Mouse (Mus musculus) midbrain, embryonic 12.5 days (tissue): ENCODE data around the gene Ccl28. TPM values are rescaled to one million over a fixed set of nuclear protein-coding genes. Genes with fewer than 3 reads are reported as not detected.
"Not testable (repeated sequence)": the region's sequence is repeated elsewhere in the genome, so short reads cannot be mapped to it uniquely, and the experiment has no call there.

ENCODE experiments used
- ATAC-seq: fragments of 200-750 bp; cut with Nextera tagmentation; 2 replicates; pipeline ENCODE4 v1.8.0; 2017; ENCODE audit warnings: low read depth, moderate TSS enrichment, moderate library complexity; ENCODE audit not compliant: low FRiP score
- H3K27ac ChIP-seq: fragments of 300-500 bp; sonication (generic); replicated peaks from 2 replicates; pipeline ENCODE4 v1.5.1; 2016; ENCODE audit warnings: mild to moderate bottlenecking
- H3K27me3 ChIP-seq: fragments of 300-500 bp; sonication (generic); 2 replicates; pipeline ENCODE4 v1.6.1; 2016; ENCODE audit warnings: mild to moderate bottlenecking
- H3K36me3 ChIP-seq: fragments of 300-500 bp; sonication (generic); 2 replicates; pipeline ENCODE4 v1.6.1; 2016
- H3K4me1 ChIP-seq: fragments of 300-500 bp; sonication (generic); 2 replicates; pipeline ENCODE4 v1.6.1; 2016
- H3K4me2 ChIP-seq: fragments of 300-500 bp; sonication (generic); replicated peaks from 2 replicates; pipeline ENCODE4 v1.6.1; 2016; ENCODE audit warnings: mild to moderate bottlenecking, moderate library complexity
- H3K4me3 ChIP-seq: fragments of 300-500 bp; sonication (generic); 2 replicates; pipeline ENCODE4 v1.5.1; 2016; ENCODE audit warnings: mild to moderate bottlenecking
- H3K9ac ChIP-seq: fragments of 300-500 bp; sonication (generic); replicated peaks from 2 replicates; pipeline ENCODE4 v1.6.1; 2016; ENCODE audit warnings: mild to moderate bottlenecking, moderate library complexity
- H3K9me3 ChIP-seq: fragments of 300-500 bp; sonication (generic); 2 replicates; pipeline ENCODE4 v1.6.1; 2016; ENCODE audit warnings: mild to moderate bottlenecking
- WGBS: fragments of 180-500 bp; shearing (Covaris S2); methylation state at CpG from one replicate; pipeline ENCODE4 v1.1.7; 2016; 5-methylcytosine and 5-hydroxymethylcytosine counted together
- polyA plus RNA-seq: library from polyadenylated mRNA; unstranded; fragments of >200 nt; fragmentation: Nextera tagmentation; extraction: Ambion mirVana; gene quantifications from 2 replicates; pipeline ENCODE4 v1.2.1, GENCODE M21; 2016

Gene Ccl28
- polyA plus RNA-seq, 1 experiment from 2014 or later: 0.04 TPM

GRCm38 (mm10) chr13:119654734-119655133, 31.1 kb downstream of the Ccl28 start:
- no peaks in the 10 kb centered on the region for H3K4me1 ChIP-seq
- WGBS: 93% methylated on average over 2 of the region's 2 CpGs
- no peak overlapping the region for H3K4me2 ChIP-seq
- no peaks in the 10 kb centered on the region for H3K36me3 ChIP-seq
- no peak overlapping the region for H3K27ac ChIP-seq
- no peak for ATAC-seq
- H3K27me3 ChIP-seq: no peaks in the 10 kb centered on the region
- no peak overlapping the region for H3K9ac ChIP-seq
- H3K9me3 ChIP-seq: no peaks in the 10 kb centered on the region; the same call in 1 of the 2 replicates
- no peak overlapping the region for H3K4me3 ChIP-seq

- ATAC-seq: no peak
- whole genome bisulfite sequencing: 84% methylated on average over 2 of the region's 2 CpGs
Observed at GRCm38 (mm10) chr13:119656246-119656645, 32.6 kb downstream of the Ccl28 start.

GRCm38 (mm10) chr13:119656846-119657416, 33.3 kb downstream of the Ccl28 start:
- Histone ChIP-seq H3K27ac (no peak overlapping the region), H3K4me2 (no peak overlapping the region), H3K36me3 (no peaks in the 10 kb centered on the region), H3K4me3 (no peak overlapping the region), H3K27me3 (no peaks in the 10 kb centered on the region), H3K9ac (no peak overlapping the region), H3K4me1 (no peaks in the 10 kb centered on the region), H3K9me3 (no peaks in the 10 kb centered on the region; the same call in 1 of the 2 replicates)
- 87% methylated on average over 6 of the region's 6 CpGs for WGBS
- ATAC-seq: no peak

More at GRCm38 (mm10) chr13:119656246-119656645, 32.6 kb downstream of the Ccl28 start:
- no peaks in the 10 kb centered on the region; the same call in 1 of the 2 replicates for H3K9me3 ChIP-seq
- no peak overlapping the region for H3K27ac ChIP-seq
- no peaks in the 10 kb centered on the region for H3K4me1 ChIP-seq
- H3K4me2 ChIP-seq: no peak overlapping the region
- H3K27me3 ChIP-seq: no peaks in the 10 kb centered on the region
- H3K9ac ChIP-seq: no peak overlapping the region
- H3K4me3 ChIP-seq: no peak overlapping the region
- no peaks in the 10 kb centered on the region for H3K36me3 ChIP-seq

GRCm38 (mm10) chr13:119661420-119661819, 37.8 kb downstream of the Ccl28 start:
- H3K27me3 ChIP-seq, H3K27ac ChIP-seq, H3K9me3 ChIP-seq, H3K4me2 ChIP-seq, ATAC-seq, H3K9ac ChIP-seq, H3K36me3 ChIP-seq, H3K4me1 ChIP-seq, H3K4me3 ChIP-seq: not testable (repeated sequence)
- WGBS: 57% methylated on average over 4 of the region's 9 CpGs

- H3K9ac ChIP-seq: no peak overlapping the region
- ATAC-seq: no peak
- H3K4me1 ChIP-seq: no peaks in the 10 kb centered on the region
- no peaks in the 10 kb centered on the region for H3K9me3 ChIP-seq
- no peak overlapping the region for H3K4me3 ChIP-seq
- 86% methylated on average over 8 of the region's 8 CpGs for WGBS
- H3K36me3 ChIP-seq: no peaks in the 10 kb centered on the region
- no peak overlapping the region for H3K27ac ChIP-seq
- no peak overlapping the region for H3K4me2 ChIP-seq
- no peaks in the 10 kb centered on the region for H3K27me3 ChIP-seq
Observed at GRCm38 (mm10) chr13:119678794-119679193, 55.2 kb downstream of the Ccl28 start.

GRCm38 (mm10) chr13:119679721-119680120, 56.1 kb downstream of the Ccl28 start:
- Histone ChIP-seq H3K36me3 (no peaks in the 10 kb centered on the region), H3K4me1 (0 out of 2 replicates have a peak, but pooled peaks cover 2% of the 10 kb centered on the region), H3K4me3 (no peak overlapping the region), H3K9me3 (no peaks in the 10 kb centered on the region), H3K27me3 (no peaks in the 10 kb centered on the region), H3K27ac (no peak overlapping the region), H3K9ac (no peak overlapping the region), H3K4me2 (no peak overlapping the region)
- ATAC-seq: no peak
- 75% methylated on average over 2 of the region's 2 CpGs for WGBS

GRCm38 (mm10) chr13:119681161-119681560, 57.5 kb downstream of the Ccl28 start:
- Histone ChIP-seq H3K9ac (no peak overlapping the region), H3K4me2 (no peak overlapping the region), H3K27ac (no peak overlapping the region), H3K36me3 (no peaks in the 10 kb centered on the region), H3K9me3 (no peaks in the 10 kb centered on the region), H3K4me1 (0 out of 2 replicates have a peak, but pooled peaks cover 2% of the 10 kb centered on the region), H3K4me3 (no peak overlapping the region), H3K27me3 (no peaks in the 10 kb centered on the region)
- WGBS: 78% methylated on average over 3 of the region's 3 CpGs
- no peak for ATAC-seq

GRCm38 (mm10) chr13:119684416-119685177, 61.0 kb downstream of the Ccl28 start:
- no peaks in the 10 kb centered on the region for H3K9me3 ChIP-seq
- H3K9ac ChIP-seq: no peak overlapping the region
- no peak overlapping the region for H3K4me3 ChIP-seq
- no peak overlapping the region for H3K4me2 ChIP-seq
- peaks cover 9% of the 10 kb centered on the region; the same call in 1 of the 2 replicates for H3K4me1 ChIP-seq
- no peaks in the 10 kb centered on the region for H3K36me3 ChIP-seq
- no peak for ATAC-seq
- no peaks in the 10 kb centered on the region for H3K27me3 ChIP-seq
- 92% methylated on average over 11 of the region's 11 CpGs for WGBS
- no peak overlapping the region for H3K27ac ChIP-seq

GRCm38 (mm10) chr13:119689709-119690038, 66.1 kb downstream of the Ccl28 start:
- 0 out of 2 replicates have a peak, but pooled peaks cover 4% of the 10 kb centered on the region for H3K36me3 ChIP-seq
- no peak overlapping the region for H3K9ac ChIP-seq
- no peaks in the 10 kb centered on the region for H3K27me3 ChIP-seq
- peak overlapping the region; percentile 85; the same call in 1 of the 2 replicates for H3K27ac ChIP-seq
- ATAC-seq: no peak
- H3K4me3 ChIP-seq: peak overlapping the region; percentile 84
- peak overlapping the region; percentile 48 for H3K4me2 ChIP-seq
- no peaks in the 10 kb centered on the region for H3K9me3 ChIP-seq
- WGBS: 10% methylated on average over 5 of the region's 5 CpGs
- H3K4me1 ChIP-seq: peaks cover 36% of the 10 kb centered on the region

- Histone ChIP-seq H3K4me1 (peaks cover 40% of the 10 kb centered on the region), H3K27ac (peak within 1 kb of the TSS; percentile 99), H3K9me3 (no peaks in the 10 kb centered on the region), H3K4me3 (peak within 1 kb of the TSS; percentile 84), H3K9ac (peak within 1 kb of the TSS; percentile 98), H3K36me3 (peaks cover 8% of the 10 kb centered on the region; the same call in 1 of the 2 replicates), H3K4me2 (peak within 1 kb of the TSS; percentile 80), H3K27me3 (no peaks in the 10 kb centered on the region)
- WGBS: under 1% methylated on average over 50 of the region's 59 CpGs
- ATAC-seq: peak; percentile 99
Observed at GRCm38 (mm10) chr13:119690039-119690728, 66.6 kb downstream of the Ccl28 start, which contains the start of gene Hmgcs1. Hmgcs1 (plus strand) TSS chr13:119690379.

GRCm38 (mm10) chr13:119690876-119691620, 67.4 kb downstream of the Ccl28 start:
- H3K9ac ChIP-seq: peak overlapping the region; percentile 98
- no peaks in the 10 kb centered on the region for H3K9me3 ChIP-seq
- H3K4me1 ChIP-seq: peaks cover 45% of the 10 kb centered on the region
- H3K36me3 ChIP-seq: peaks cover 8% of the 10 kb centered on the region; the same call in 1 of the 2 replicates
- H3K4me3 ChIP-seq: peak overlapping the region; percentile 84
- peak overlapping the region; percentile 99 for H3K27ac ChIP-seq
- ATAC-seq: no peak; the same call in 1 of the 2 replicates
- H3K4me2 ChIP-seq: peak overlapping the region; percentile 80
- H3K27me3 ChIP-seq: no peaks in the 10 kb centered on the region
- 2% methylated on average over 7 of the region's 7 CpGs for WGBS
